Mouse (Mus musculus) CH12.LX (cell line): ENCODE data around the gene Pgap1. TPM values are rescaled to one million over a fixed set of nuclear protein-coding genes. Genes with fewer than 3 reads are reported as not detected.

Source experiments
- DNase-seq: peaks from one replicate; pipeline ENCODE4 v3.0.0-alpha.2; 2013; ENCODE audit errors: extremely low read depth
- H3K27ac ChIP-seq: 2 replicates; pipeline ENCODE4 v1.5.1; 2012; ENCODE audit warnings: low read depth, mild to moderate bottlenecking, control low read depth, moderate library complexity; ENCODE audit not compliant: insufficient read depth
- H3K27me3 ChIP-seq: replicated peaks from 2 replicates; pipeline ENCODE3; 2012; ENCODE audit warnings: inconsistent platforms
- H3K36me3 ChIP-seq, 2 experiments: replicated peaks in 1 of 2; 2 replicates each; pipeline versions ENCODE3 to v1.6.1; 2012; ENCODE audit warnings: inconsistent platforms in 1 of 2, low read length in 1 of 2, mild to moderate bottlenecking in 1 of 2, mixed read lengths in 1 of 2, moderate library complexity in 1 of 2; ENCODE audit not compliant: control insufficient read depth in 1 of 2, insufficient read depth in 1 of 2
- H3K4me1 ChIP-seq, 2 experiments: 2 replicates each; pipeline ENCODE4 v1.6.1; 2012; ENCODE audit warnings: inconsistent platforms in 1 of 2, moderate library complexity in 1 of 2; ENCODE audit not compliant: insufficient read depth in 2 of 2, control insufficient read depth in 1 of 2
- H3K4me2 ChIP-seq: 2 replicates; pipeline ENCODE4 v1.6.1; 2012; ENCODE audit warnings: low read depth, mild to moderate bottlenecking, control low read depth; ENCODE audit not compliant: poor library complexity, insufficient read depth, severe bottlenecking
- H3K4me3 ChIP-seq, 3 experiments: fragments of 150-350 bp in 1 of 3; sonication (generic) in 1 of 3; replicated peaks in 1 of 3; 2 replicates each; pipeline versions ENCODE3 to v1.5.1; 2011 to 2012; ENCODE audit warnings: low read depth in 2 of 3, low read length in 2 of 3, mild to moderate bottlenecking in 2 of 3, moderate library complexity in 2 of 3, control low read depth in 1 of 3, improper control_type of control experiment in 1 of 3, inconsistent platforms in 1 of 3, mixed read lengths in 1 of 3; ENCODE audit not compliant: poor library complexity in 1 of 3
- H3K79me2 ChIP-seq: replicated peaks from 2 replicates; pipeline ENCODE4 v1.6.1; 2012; ENCODE audit warnings: mild to moderate bottlenecking, moderate library complexity; ENCODE audit not compliant: control insufficient read depth, poor library complexity, insufficient read depth, severe bottlenecking; ENCODE audit errors: extremely low read depth
- H3K9ac ChIP-seq: 2 replicates; pipeline ENCODE4 v1.6.1; 2012; ENCODE audit warnings: low read depth, mild to moderate bottlenecking, control low read depth, moderate library complexity; ENCODE audit not compliant: insufficient read depth
- H3K9me3 ChIP-seq: replicated peaks from 2 replicates; pipeline ENCODE3; 2012; ENCODE audit warnings: low read length, inconsistent platforms, mixed read lengths
- BHLHE40 ChIP-seq: IDR thresholded peaks from 2 replicates; pipeline ENCODE4 v1.6.1; 2011; ENCODE audit warnings: mild to moderate bottlenecking, low read depth, low read length, improper control_type of control experiment
- CHD2 ChIP-seq: IDR thresholded peaks from 2 replicates; pipeline ENCODE4 v1.6.1; 2011; ENCODE audit warnings: low read length, improper control_type of control experiment
- CTCF ChIP-seq, 2 experiments: IDR thresholded peaks in 1 of 2; conservative IDR thresholded peaks in 1 of 2; 2 replicates each; pipeline ENCODE4 v1.5.1; 2011 to 2012; ENCODE audit warnings: low read depth in 2 of 2, low read length in 2 of 2, improper control_type of control experiment in 1 of 2, inconsistent platforms in 1 of 2, mild to moderate bottlenecking in 1 of 2, moderate library complexity in 1 of 2
- E2F4 ChIP-seq: IDR thresholded peaks from 2 replicates; pipeline ENCODE4 v1.6.1; 2011; ENCODE audit warnings: low read depth, low read length, improper control_type of control experiment; ENCODE audit not compliant: insufficient replicate concordance
- ELF1 ChIP-seq: IDR thresholded peaks from 2 replicates; pipeline ENCODE4 v1.6.1; 2014; ENCODE audit warnings: low read depth, mild to moderate bottlenecking, inconsistent platforms, low read length, improper control_type of control experiment
- ETS1 ChIP-seq: conservative IDR thresholded peaks from 2 replicates; pipeline ENCODE4 v1.6.1; 2012; ENCODE audit warnings: low read depth, mild to moderate bottlenecking, inconsistent platforms, low read length, improper control_type of control experiment, moderate library complexity
- IRF4 ChIP-seq: IDR thresholded peaks from 2 replicates; pipeline ENCODE4 v1.6.1; 2014; ENCODE audit warnings: low read depth, mild to moderate bottlenecking, inconsistent platforms, low read length, improper control_type of control experiment
- JUND ChIP-seq: conservative IDR thresholded peaks from 2 replicates; pipeline ENCODE4 v1.6.1; 2011; ENCODE audit warnings: low read depth, low read length, improper control_type of control experiment
- MAFK ChIP-seq: IDR thresholded peaks from 2 replicates; pipeline ENCODE4 v1.6.1; 2011; ENCODE audit warnings: low read length, improper control_type of control experiment; ENCODE audit not compliant: insufficient replicate concordance
- MAX ChIP-seq: IDR thresholded peaks from 2 replicates; pipeline ENCODE4 v1.6.1; 2011; ENCODE audit warnings: low read length, improper control_type of control experiment
- MAZ ChIP-seq: IDR thresholded peaks from 2 replicates; pipeline ENCODE4 v1.6.1; 2012; ENCODE audit warnings: low read depth, mild to moderate bottlenecking, inconsistent platforms, low read length, improper control_type of control experiment, moderate library complexity
- MEF2A ChIP-seq: IDR thresholded peaks from 2 replicates; pipeline ENCODE4 v1.6.1; 2014; ENCODE audit warnings: low read depth, mild to moderate bottlenecking, inconsistent platforms, low read length, improper control_type of control experiment, borderline replicate concordance
- MXI1 ChIP-seq: IDR thresholded peaks from 2 replicates; pipeline ENCODE4 v1.6.1; 2011; ENCODE audit warnings: mild to moderate bottlenecking, low read depth, low read length, improper control_type of control experiment
- MYC ChIP-seq: IDR thresholded peaks from 2 replicates; pipeline ENCODE4 v1.6.1; 2011; ENCODE audit warnings: low read depth, mild to moderate bottlenecking, improper control_type of control experiment, low read length
- NELFE ChIP-seq: IDR thresholded peaks from 2 replicates; pipeline ENCODE4 v1.6.1; 2011; ENCODE audit warnings: low read depth, low read length, improper control_type of control experiment
- PAX5 ChIP-seq: IDR thresholded peaks from 2 replicates; pipeline ENCODE4 v1.6.1; 2012; ENCODE audit warnings: low read length, inconsistent platforms, mixed read lengths
- POLR2A ChIP-seq: IDR thresholded peaks from 2 replicates; pipeline ENCODE4 v1.6.1; 2011; ENCODE audit warnings: low read depth, mild to moderate bottlenecking, improper control_type of control experiment, low read length
- POLR2AphosphoS2 ChIP-seq: IDR thresholded peaks from 2 replicates; pipeline ENCODE4 v1.6.1; 2011; ENCODE audit warnings: low read depth, low read length, improper control_type of control experiment
- RAD21 ChIP-seq: IDR thresholded peaks from 2 replicates; pipeline ENCODE4 v1.6.1; 2011; ENCODE audit warnings: low read depth, mild to moderate bottlenecking, low read length, improper control_type of control experiment, moderate library complexity
- RCOR1 ChIP-seq: conservative IDR thresholded peaks from 2 replicates; pipeline ENCODE4 v1.6.1; 2012; ENCODE audit warnings: low read depth, mild to moderate bottlenecking, inconsistent platforms, low read length, improper control_type of control experiment
- SIN3A ChIP-seq: IDR thresholded peaks from 2 replicates; pipeline ENCODE4 v1.6.1; 2012; ENCODE audit warnings: low read length, improper control_type of control experiment, inconsistent platforms
- SMC3 ChIP-seq: IDR thresholded peaks from 2 replicates; pipeline ENCODE4 v1.6.1; 2011; ENCODE audit warnings: low read depth, low read length, improper control_type of control experiment
- TBP ChIP-seq: conservative IDR thresholded peaks from 2 replicates; pipeline ENCODE4 v1.6.1; 2011; ENCODE audit warnings: low read depth, low read length, improper control_type of control experiment
- UBTF ChIP-seq: IDR thresholded peaks from 2 replicates; pipeline ENCODE4 v1.6.1; 2012; ENCODE audit warnings: low read depth, mild to moderate bottlenecking, inconsistent platforms, low read length, improper control_type of control experiment, moderate library complexity
- USF1 ChIP-seq: IDR thresholded peaks from 2 replicates; pipeline ENCODE4 v1.6.1; 2014; ENCODE audit warnings: low read depth, mild to moderate bottlenecking, inconsistent platforms, low read length, improper control_type of control experiment
- ZC3H11A ChIP-seq: IDR thresholded peaks from 2 replicates; pipeline ENCODE4 v1.6.1; 2012; ENCODE audit warnings: low read depth, mild to moderate bottlenecking, inconsistent platforms, low read length, improper control_type of control experiment
- ZKSCAN1 ChIP-seq: IDR thresholded peaks from 2 replicates; pipeline ENCODE4 v1.6.1; 2012; ENCODE audit warnings: low read depth, inconsistent platforms, low read length, improper control_type of control experiment, borderline replicate concordance
- ZNF384 ChIP-seq: IDR thresholded peaks from 2 replicates; pipeline ENCODE4 v1.6.1; 2012; ENCODE audit warnings: low read depth, low read length, improper control_type of control experiment, inconsistent platforms
- dilution Hi-C: fragments of 300-500 bp; cut with MboI; formaldehyde crosslinking; loops from 2 replicates; pipeline ENCODE4 v1.14.3; 2020; ENCODE audit warnings: low sequenced_read_pairs; ENCODE audit not compliant: extremely low pct_unique_long_range_greater_than_20kb, extremely low pct_ligation_motif_present
- in situ Hi-C: fragments of 300-500 bp; cut with MboI; formaldehyde crosslinking; loops from 3 replicates; pipeline ENCODE4 v1.14.3; 2019; ENCODE audit warnings: low sequenced_read_pairs, low pct_ligation_motif_present, low pct_unique_long_range_greater_than_20kb, mixed read lengths
- polyA plus RNA-seq: library from polyadenylated mRNA; unstranded; fragments of >175 nt; gene quantifications from 2 replicates; pipeline ENCODE4 v1.2.1, GENCODE M21; 2012; ENCODE audit warnings: low read depth; ENCODE audit not compliant: insufficient read length
- total RNA-seq, 2 experiments: library from RNA; depleted of rRNA; stranded (reverse); fragments of 300-350 nt in 1 of 2; fragments of >200 nt in 1 of 2; gene quantifications; 2 replicates each; pipeline ENCODE4 v1.2.3; 2012 to 2014

Gene Pgap1
- total and polyA plus RNA-seq, 3 experiments: 2.2 to 6.3 (median 3.4) TPM

GRCm38 (mm10) chr1:54552621-54553020 lies 4.9 kb downstream of the Pgap1 start:
- Histone ChIP-seq H3K9me3 (no peaks in the 10 kb centered on the region), H3K27me3 (no peaks in the 10 kb centered on the region), H3K4me2 (no peak overlapping the region), H3K36me3 (peaks cover 3 to 19% of the 10 kb centered on the region in 2 experiments), H3K27ac (no peak overlapping the region), H3K4me1 (peaks cover 0 to 9% of the 10 kb centered on the region in 2 experiments; a peak in 2 of 4 replicates), H3K9ac (no peak overlapping the region), H3K79me2 (0 out of 2 replicates have a peak, but pooled peaks cover 6% of the 10 kb centered on the region), H3K4me3 (no peak overlapping the region)
- no peak for DNase-seq
- in situ Hi-C loops (no loop called here), dilution Hi-C loops (no loop called here)
- TF ChIP-seq CTCF (conservative IDR thresholded peaks at IDR 0.05 in 1 of 2, IDR thresholded peaks at IDR 0.05 in 1 of 2; ENCODE audit: low read depth in 2 of 2, low read length in 2 of 2): no peak
- no peak for TF ChIP-seq MAFK

GRCm38 (mm10) chr1:54545200-54545599 lies 12.3 kb downstream of the Pgap1 start:
- in situ Hi-C loops: no loop called here
- peaks cover 8 to 26% of the 10 kb centered on the region in 2 experiments for H3K36me3 ChIP-seq

GRCm38 (mm10) chr1:54542920-54543319 lies 14.6 kb downstream of the Pgap1 start:
- TF ChIP-seq ETS1 (no peak), E2F4 (no peak), SIN3A (no peak), IRF4 (no peak), NELFE (no peak), ZKSCAN1 (no peak), POLR2A (no peak), TBP (no peak), MEF2A (no peak), USF1 (no peak), PAX5 (no peak), MAZ (no peak), SMC3 (no peak), BHLHE40 (no peak), UBTF (no peak), RAD21 (no peak), CHD2 (no peak), JUND (no peak), POLR2AphosphoS2 (no peak), RCOR1 (no peak)
- TF ChIP-seq, all 38 proteins: peak for 0
- no peaks in the 10 kb centered on the region for H3K79me2 ChIP-seq
- DNase-seq: no peak
- no peaks in the 10 kb centered on the region for H3K27me3 ChIP-seq
- no peak overlapping the region for H3K9ac ChIP-seq
- in situ Hi-C loops: no loop called here
- H3K36me3 ChIP-seq: peaks cover 11 to 23% of the 10 kb centered on the region in 2 experiments
- H3K9me3 ChIP-seq: no peaks in the 10 kb centered on the region
- H3K4me2 ChIP-seq: no peak overlapping the region
- no peaks in the 10 kb centered on the region for H3K4me1 ChIP-seq
- H3K27ac ChIP-seq: no peak overlapping the region
- dilution Hi-C loops: no loop called here
- H3K4me3 ChIP-seq: no peak overlapping the region

More at GRCm38 (mm10) chr1:54545200-54545599, 12.3 kb downstream of the Pgap1 start:
- Histone ChIP-seq H3K27ac (no peak overlapping the region), H3K4me2 (no peak overlapping the region), H3K4me3 (no peak overlapping the region), H3K9me3 (no peaks in the 10 kb centered on the region), H3K79me2 (no peaks in the 10 kb centered on the region), H3K4me1 (no peaks in the 10 kb centered on the region), H3K9ac (no peak overlapping the region), H3K27me3 (no peaks in the 10 kb centered on the region)
- DNase-seq: no peak
- no peak for TF ChIP-seq ZNF384
- TF ChIP-seq RCOR1: no peak
- no peak for TF ChIP-seq POLR2A
- no peak for TF ChIP-seq ZC3H11A
- no peak for TF ChIP-seq ELF1
- TF ChIP-seq MXI1: no peak
- no peak for TF ChIP-seq MYC
- TF ChIP-seq SMC3: no peak
- no peak for TF ChIP-seq ZKSCAN1
- TF ChIP-seq MAX: no peak
- dilution Hi-C loops: no loop called here
